Comparison of ENCODE assay signal across 9 mouse cellular contexts in genomic region chr14:122683645-122684044, GRCm38 (mm10).
DNase-seq lines count a peak whose midpoint lies in the region.
"Had no signal": no experiment of that assay in that cellular context is flagged by ENCODE, and none has a peak within 500 bp of the region (broad histone marks: within the 10 kb centered on the region; RNA-seq: fewer than 3 reads in every experiment).

No protein-coding gene starts in this region.

- peak; percentile 32 for DNase-seq in cerebellum, adult 9-10 months
- no peak for DNase-seq in cerebellum, adult 11-12 months
- peak; percentile 22 for DNase-seq in A20 (ENCODE audit: low read depth, low spot score)
- DNase-seq in Muller cell, postnatal 12 days (ENCODE audit: inconsistent ontology term): peak; percentile 21
- peak; percentile 5 for DNase-seq in retina, postnatal 7 days (ENCODE audit: low read depth, low spot score)
- no peak for DNase-seq in layer of hippocampus, adult 9-11 months
- no peak for DNase-seq in thymus, postnatal 4 days
- DNase-seq: adrenal gland, postnatal 10 days; gastrocnemius, postnatal 14 days had no signal

Comparison
In these comparisons a context has a peak if more than half of its experiments do, and no peak if none do; other contexts are left out.
1. DNase-seq: peak in cerebellum, adult 9-10 months (single experiment), A20 (single experiment), Muller cell, postnatal 12 days (single experiment) and retina, postnatal 7 days (single experiment); none in cerebellum, adult 11-12 months (single experiment), layer of hippocampus, adult 9-11 months (single experiment) and thymus, postnatal 4 days (single experiment).